Mouse (Mus musculus) heart, embryonic 13.5 days (tissue): ENCODE results near the gene Brd3. TPM values are rescaled to one million over a fixed set of nuclear protein-coding genes. Genes with fewer than 3 reads are reported as not detected.

ENCODE experiments used
- ATAC-seq: fragments of 200-750 bp; cut with Nextera tagmentation; 2 replicates; pipeline ENCODE4 v1.8.0; 2017; ENCODE audit warnings: moderate TSS enrichment; ENCODE audit not compliant: insufficient number of reproducible peaks, low FRiP score, low TSS enrichment; ENCODE audit errors: extremely low read depth
- H3K27ac ChIP-seq: fragments of 300-500 bp; sonication (generic); replicated peaks from 2 replicates; pipeline ENCODE4 v1.5.1; 2015; ENCODE audit warnings: moderate library complexity, mild to moderate bottlenecking, inconsistent platforms
- H3K27me3 ChIP-seq: fragments of 300-500 bp; sonication (generic); replicated peaks from 2 replicates; pipeline ENCODE4 v1.6.1; 2015; ENCODE audit warnings: mild to moderate bottlenecking, inconsistent platforms
- H3K36me3 ChIP-seq: fragments of 300-500 bp; sonication (generic); 2 replicates; pipeline ENCODE4 v1.6.1; 2015; ENCODE audit warnings: mild to moderate bottlenecking, inconsistent platforms
- H3K4me1 ChIP-seq: fragments of 300-500 bp; sonication (generic); 2 replicates; pipeline ENCODE4 v1.6.1; 2015; ENCODE audit warnings: inconsistent platforms
- H3K4me2 ChIP-seq: fragments of 300-500 bp; sonication (generic); 2 replicates; pipeline ENCODE4 v1.6.1; 2015; ENCODE audit warnings: inconsistent platforms, mild to moderate bottlenecking, moderate library complexity
- H3K4me3 ChIP-seq: fragments of 300-500 bp; sonication (generic); 2 replicates; pipeline ENCODE4 v1.5.1; 2015; ENCODE audit warnings: moderate library complexity, mild to moderate bottlenecking, inconsistent platforms
- H3K9ac ChIP-seq: fragments of 300-500 bp; sonication (generic); 2 replicates; pipeline ENCODE4 v1.6.1; 2015; ENCODE audit warnings: inconsistent platforms, mild to moderate bottlenecking, moderate library complexity
- H3K9me3 ChIP-seq: fragments of 300-500 bp; sonication (generic); 2 replicates; pipeline ENCODE4 v1.6.1; 2016; ENCODE audit warnings: inconsistent platforms
- WGBS: fragments of 180-500 bp; shearing (Covaris S2); methylation state at CpG from one replicate; pipeline ENCODE4 v1.1.7; 2015; ENCODE audit warnings: mixed read lengths; 5-methylcytosine and 5-hydroxymethylcytosine counted together
- polyA plus RNA-seq: library from polyadenylated mRNA; unstranded; fragments of >200 nt; fragmentation: Nextera tagmentation; extraction: Ambion mirVana; gene quantifications from 2 replicates; pipeline ENCODE4 v1.2.1, GENCODE M21; 2015

Brd3 gene
- polyA plus RNA-seq, 1 experiment from 2014 or later = 68.7 TPM

DNA sequence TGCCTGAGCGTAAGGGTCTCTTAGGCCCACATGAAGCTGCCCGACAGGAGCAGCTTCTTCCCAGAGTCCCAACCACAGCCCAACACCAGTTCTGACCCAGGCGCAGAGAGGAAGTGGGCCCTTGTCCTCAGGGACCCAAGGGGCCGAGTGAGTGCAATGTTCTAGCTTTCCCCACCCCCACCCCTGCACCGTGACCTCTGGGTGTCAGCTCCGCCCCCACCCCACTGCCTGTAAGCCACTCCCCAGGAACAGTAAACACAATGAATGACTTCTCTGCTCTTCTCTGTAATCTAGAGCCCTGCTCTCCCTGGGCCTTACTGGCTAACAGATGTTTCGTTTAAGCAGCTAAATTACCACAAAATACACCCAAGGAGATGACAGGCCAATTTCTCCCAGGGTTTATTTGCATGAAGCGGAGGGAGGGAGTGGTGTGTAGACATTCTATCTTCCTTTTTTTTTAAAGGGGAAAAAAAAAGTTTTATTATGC, 95.7 kb downstream of the Brd3 start:
- Histone ChIP-seq H3K9me3 (no peaks in the 10 kb centered on the region), H3K27ac (peak overlapping the region; percentile 43), H3K27me3 (no peaks in the 10 kb centered on the region), H3K4me1 (peaks cover 71% of the 10 kb centered on the region), H3K36me3 (no peaks in the 10 kb centered on the region), H3K9ac (0 out of 2 replicates have a peak overlapping the region, but pooled peaks have one; percentile 28), H3K4me2 (no peak overlapping the region), H3K4me3 (no peak overlapping the region)
- WGBS = 31% methylated on average over 8 of the region's 8 CpGs
- 0 out of 2 replicates have a peak, but pooled peaks have one; percentile 34 for ATAC-seq

DNA sequence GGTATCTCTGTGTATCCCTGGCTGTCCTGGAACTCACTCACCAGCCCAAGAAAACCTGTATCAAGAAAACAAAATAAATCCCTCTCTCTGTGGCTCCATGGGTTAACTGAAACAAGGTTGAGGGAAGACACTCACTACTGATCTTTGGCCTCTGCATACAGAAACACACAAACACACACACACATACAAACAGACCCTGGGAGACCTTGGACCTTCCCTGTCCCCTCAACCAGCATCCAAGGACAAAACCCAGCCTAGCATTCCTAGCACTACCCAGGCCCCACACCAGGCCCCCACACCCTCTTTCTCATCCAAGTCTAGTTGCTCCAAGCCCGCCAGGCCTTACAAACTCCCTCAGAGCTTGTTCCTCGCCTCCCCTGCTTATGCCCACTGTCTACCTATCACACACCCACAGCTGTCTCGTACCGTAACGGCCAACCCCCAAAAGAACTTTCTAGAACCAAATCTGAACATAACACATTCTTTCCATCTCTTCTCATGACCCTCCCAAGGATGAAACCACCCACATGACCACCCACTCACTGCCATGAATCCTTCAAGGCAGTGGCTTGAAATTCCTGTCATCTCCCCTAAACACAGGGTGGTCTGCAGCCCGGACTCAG, 96.8 kb downstream of the Brd3 start:
- H3K27ac ChIP-seq = no peak overlapping the region
- 67% methylated on average over 6 of the region's 6 CpGs for WGBS
- no peaks in the 10 kb centered on the region for H3K9me3 ChIP-seq
- H3K4me3 ChIP-seq = no peak overlapping the region
- no peak for ATAC-seq
- H3K9ac ChIP-seq = no peak overlapping the region
- H3K4me1 ChIP-seq = peaks cover 67% of the 10 kb centered on the region
- H3K4me2 ChIP-seq = no peak overlapping the region
- no peaks in the 10 kb centered on the region for H3K27me3 ChIP-seq
- no peaks in the 10 kb centered on the region for H3K36me3 ChIP-seq

DNA sequence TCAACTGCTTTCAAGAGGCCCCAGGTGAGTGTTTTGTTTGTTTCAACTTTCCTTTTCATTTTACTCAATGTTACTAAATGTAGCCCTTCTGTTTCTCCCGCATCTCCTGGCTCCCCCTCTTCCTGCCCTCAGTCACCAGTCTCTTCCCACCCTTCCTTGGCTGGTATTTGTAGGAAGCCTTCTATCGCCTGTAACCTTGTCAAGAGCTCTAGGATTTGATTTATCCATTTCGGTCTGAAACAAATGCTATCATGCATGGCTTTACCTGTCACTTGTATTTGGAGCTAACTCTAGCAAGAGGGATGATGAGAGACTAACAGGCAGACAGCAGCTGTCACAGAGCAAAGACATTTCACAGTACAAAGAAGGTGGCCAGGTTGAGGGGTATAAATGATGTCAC, 99.3 kb downstream of the Brd3 start:
- H3K4me3 ChIP-seq = no peak overlapping the region
- no peaks in the 10 kb centered on the region for H3K9me3 ChIP-seq
- H3K4me2 ChIP-seq = no peak overlapping the region
- H3K27me3 ChIP-seq = no peaks in the 10 kb centered on the region
- H3K27ac ChIP-seq = no peak overlapping the region
- ATAC-seq = no peak
- peaks cover 62% of the 10 kb centered on the region for H3K4me1 ChIP-seq
- no peak overlapping the region for H3K9ac ChIP-seq
- WGBS = 58% methylated on average over 3 of the region's 3 CpGs
- no peaks in the 10 kb centered on the region for H3K36me3 ChIP-seq

DNA sequence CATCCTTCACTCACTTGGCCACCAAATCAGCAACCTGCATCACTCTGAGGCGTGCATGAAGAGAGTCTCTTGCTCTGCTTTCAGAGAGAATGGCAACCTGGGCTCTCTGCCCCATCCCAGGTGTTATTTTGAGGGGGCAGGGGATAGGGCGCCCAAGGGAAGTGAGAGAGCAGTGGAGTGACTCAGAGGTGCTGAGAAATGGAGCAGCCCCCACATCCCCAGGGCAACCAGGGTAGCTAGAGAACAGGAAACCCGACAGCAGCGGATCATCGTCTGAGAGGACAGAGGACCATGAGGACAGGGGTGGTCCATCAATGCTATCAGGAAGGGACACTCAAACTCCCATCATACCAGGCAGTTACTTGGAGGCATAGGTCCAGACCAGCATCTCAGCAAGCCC, 100.5 kb downstream of the Brd3 start:
- peaks cover 51% of the 10 kb centered on the region for H3K4me1 ChIP-seq
- H3K4me3 ChIP-seq = no peak overlapping the region
- no peak overlapping the region for H3K27ac ChIP-seq
- no peaks in the 10 kb centered on the region for H3K9me3 ChIP-seq
- WGBS = 78% methylated on average over 5 of the region's 5 CpGs
- H3K4me2 ChIP-seq = no peak overlapping the region
- H3K27me3 ChIP-seq = no peaks in the 10 kb centered on the region
- no peak for ATAC-seq
- no peak overlapping the region for H3K9ac ChIP-seq
- no peaks in the 10 kb centered on the region for H3K36me3 ChIP-seq

DNA sequence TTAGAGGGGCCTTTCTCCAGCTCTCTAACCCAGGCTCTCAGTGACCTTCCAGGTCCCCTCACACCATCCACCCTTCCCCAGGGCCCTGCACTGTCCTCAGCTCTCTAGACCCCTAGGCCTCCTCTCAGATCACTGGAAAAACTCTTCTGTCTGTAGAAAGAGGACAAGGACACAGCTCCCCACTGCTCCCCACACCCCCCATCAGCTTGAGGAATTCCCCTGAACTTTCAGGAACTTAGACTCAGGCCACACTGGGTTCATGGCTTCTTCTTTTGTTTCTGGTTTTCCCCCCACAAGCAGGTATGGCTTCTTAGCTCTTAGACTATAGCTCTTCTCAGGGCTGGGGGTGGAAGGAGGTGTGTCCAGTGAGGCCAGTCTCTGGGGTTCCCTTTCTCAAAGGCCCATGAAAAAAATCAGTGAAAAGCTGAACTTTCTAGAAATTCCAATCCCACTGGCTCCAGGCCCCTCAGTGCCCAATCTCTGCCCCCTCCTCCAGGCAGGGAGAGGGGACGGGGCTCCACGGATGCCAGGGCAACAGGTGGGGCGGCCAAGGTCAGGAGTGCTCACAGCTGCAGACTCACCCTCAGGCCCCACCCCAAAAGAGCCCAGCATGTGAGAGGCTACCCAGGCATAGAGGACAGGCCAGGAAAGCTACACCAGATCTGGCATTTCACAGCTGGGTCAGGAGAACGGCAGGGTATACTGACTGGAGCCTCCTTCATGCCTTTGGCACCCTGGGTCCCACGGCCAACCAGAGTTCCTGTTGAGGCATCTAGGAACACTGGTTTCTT, 102.2 kb downstream of the Brd3 start:
- peaks cover 38% of the 10 kb centered on the region for H3K4me1 ChIP-seq
- peak overlapping the region; percentile 28; the same call in 1 of the 2 replicates for H3K9ac ChIP-seq
- no peaks in the 10 kb centered on the region for H3K9me3 ChIP-seq
- H3K4me3 ChIP-seq = no peak overlapping the region
- no peak overlapping the region for H3K4me2 ChIP-seq
- 63% methylated on average over 5 of the region's 5 CpGs for WGBS
- no peaks in the 10 kb centered on the region for H3K36me3 ChIP-seq
- H3K27me3 ChIP-seq = no peaks in the 10 kb centered on the region
- H3K27ac ChIP-seq = no peak overlapping the region
- no peak for ATAC-seq

DNA sequence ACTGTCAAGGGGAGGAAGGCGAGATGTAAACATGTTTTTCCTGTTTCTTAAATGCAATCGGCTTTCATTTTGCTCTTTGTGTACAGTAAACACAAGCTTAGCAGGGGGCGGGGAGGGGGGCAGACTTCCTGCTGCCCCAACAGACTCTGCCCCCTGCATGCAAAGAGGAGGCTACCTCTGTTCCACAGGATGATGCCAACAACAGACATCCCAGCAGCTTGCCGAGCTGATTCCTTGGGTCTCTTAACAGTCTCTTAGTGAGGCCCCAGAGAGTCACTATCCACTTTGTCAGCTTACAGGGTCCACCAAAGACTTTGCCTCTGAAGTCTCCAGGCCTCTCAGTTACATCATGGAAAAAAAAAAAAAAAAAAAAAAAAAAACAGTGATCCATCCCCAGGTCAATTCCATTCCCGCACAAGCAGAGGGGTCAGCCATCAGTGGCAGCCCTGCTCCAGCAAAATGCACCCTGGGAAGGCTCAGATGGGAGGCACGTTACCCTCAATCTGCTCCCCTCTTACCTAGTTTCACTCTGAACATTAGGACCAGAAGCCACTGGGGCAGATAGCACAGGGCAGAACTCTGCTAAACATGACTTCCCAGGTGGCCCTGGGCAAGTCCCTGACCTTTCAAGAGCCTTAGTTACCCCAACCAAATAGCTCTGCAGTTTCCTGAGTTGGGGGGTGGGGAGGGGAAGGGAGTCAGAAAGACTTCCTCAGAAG, 102.9 kb downstream of the Brd3 start:
- Histone ChIP-seq H3K27ac (no peak overlapping the region), H3K4me2 (no peak overlapping the region), H3K4me3 (no peak overlapping the region), H3K9ac (peak overlapping the region; percentile 28; the same call in 1 of the 2 replicates), H3K36me3 (peaks cover 4% of the 10 kb centered on the region; the same call in 1 of the 2 replicates), H3K27me3 (no peaks in the 10 kb centered on the region), H3K4me1 (peaks cover 38% of the 10 kb centered on the region), H3K9me3 (no peaks in the 10 kb centered on the region)
- ATAC-seq = no peak
- 51% methylated on average over 6 of the region's 6 CpGs for WGBS

DNA sequence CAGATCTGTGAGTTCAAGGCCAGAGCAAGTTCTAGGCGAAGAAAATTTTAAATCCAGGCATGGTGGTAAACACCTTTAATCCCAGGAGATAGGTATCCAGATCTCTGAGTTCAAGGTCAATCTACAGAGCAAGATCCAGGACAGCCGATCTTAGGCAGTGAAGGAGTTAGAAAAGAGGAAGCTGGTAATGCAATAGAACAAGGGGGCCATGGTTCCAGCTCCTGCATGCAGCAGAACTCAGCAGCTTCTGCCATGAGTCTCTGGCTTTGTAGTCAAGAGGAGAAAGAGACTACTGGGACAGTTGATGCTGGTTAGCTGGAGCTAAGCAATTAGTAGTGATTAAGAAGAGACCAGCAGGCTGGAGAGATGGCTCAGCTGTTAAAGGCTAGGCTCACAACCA, 105.9 kb downstream of the Brd3 start:
- no peaks in the 10 kb centered on the region for H3K9me3 ChIP-seq
- peaks cover 6% of the 10 kb centered on the region; the same call in 1 of the 2 replicates for H3K27me3 ChIP-seq
- H3K4me3 ChIP-seq = no peak overlapping the region
- ATAC-seq = no peak
- 77% methylated on average over 2 of the region's 2 CpGs for WGBS
- H3K4me2 ChIP-seq = no peak overlapping the region
- peaks cover 31% of the 10 kb centered on the region for H3K4me1 ChIP-seq
- H3K27ac ChIP-seq = no peak overlapping the region
- peaks cover 10% of the 10 kb centered on the region; the same call in 1 of the 2 replicates for H3K36me3 ChIP-seq
- no peak overlapping the region for H3K9ac ChIP-seq

DNA sequence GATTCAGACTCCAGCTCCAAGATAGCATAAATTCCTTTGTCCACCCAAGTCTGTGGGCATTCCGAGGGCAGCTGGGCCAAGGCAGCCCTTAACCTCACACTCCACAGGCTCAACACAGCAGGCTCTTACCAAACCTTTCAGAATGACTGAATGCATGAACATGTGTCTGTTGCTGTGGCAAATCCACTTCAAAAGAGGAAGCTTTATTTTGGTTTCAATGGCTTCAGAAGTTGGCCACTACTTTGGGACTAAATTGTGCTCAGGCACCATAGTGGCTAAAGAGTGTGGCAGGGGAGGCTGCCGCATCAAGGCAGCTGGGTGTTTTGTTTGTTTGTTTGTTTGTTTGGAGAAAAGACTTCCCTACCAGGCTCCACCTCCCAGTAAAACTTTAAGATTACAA, 107.4 kb downstream of the Brd3 start:
- H3K4me1 ChIP-seq = peaks cover 31% of the 10 kb centered on the region
- H3K36me3 ChIP-seq = peaks cover 10% of the 10 kb centered on the region; the same call in 1 of the 2 replicates
- 85% methylated on average over 2 of the region's 2 CpGs for WGBS
- no peak overlapping the region for H3K9ac ChIP-seq
- H3K27ac ChIP-seq = no peak overlapping the region
- ATAC-seq = no peak
- H3K9me3 ChIP-seq = no peaks in the 10 kb centered on the region
- no peak overlapping the region for H3K4me2 ChIP-seq
- peaks cover 20% of the 10 kb centered on the region; the same call in 1 of the 2 replicates for H3K27me3 ChIP-seq
- no peak overlapping the region for H3K4me3 ChIP-seq

DNA sequence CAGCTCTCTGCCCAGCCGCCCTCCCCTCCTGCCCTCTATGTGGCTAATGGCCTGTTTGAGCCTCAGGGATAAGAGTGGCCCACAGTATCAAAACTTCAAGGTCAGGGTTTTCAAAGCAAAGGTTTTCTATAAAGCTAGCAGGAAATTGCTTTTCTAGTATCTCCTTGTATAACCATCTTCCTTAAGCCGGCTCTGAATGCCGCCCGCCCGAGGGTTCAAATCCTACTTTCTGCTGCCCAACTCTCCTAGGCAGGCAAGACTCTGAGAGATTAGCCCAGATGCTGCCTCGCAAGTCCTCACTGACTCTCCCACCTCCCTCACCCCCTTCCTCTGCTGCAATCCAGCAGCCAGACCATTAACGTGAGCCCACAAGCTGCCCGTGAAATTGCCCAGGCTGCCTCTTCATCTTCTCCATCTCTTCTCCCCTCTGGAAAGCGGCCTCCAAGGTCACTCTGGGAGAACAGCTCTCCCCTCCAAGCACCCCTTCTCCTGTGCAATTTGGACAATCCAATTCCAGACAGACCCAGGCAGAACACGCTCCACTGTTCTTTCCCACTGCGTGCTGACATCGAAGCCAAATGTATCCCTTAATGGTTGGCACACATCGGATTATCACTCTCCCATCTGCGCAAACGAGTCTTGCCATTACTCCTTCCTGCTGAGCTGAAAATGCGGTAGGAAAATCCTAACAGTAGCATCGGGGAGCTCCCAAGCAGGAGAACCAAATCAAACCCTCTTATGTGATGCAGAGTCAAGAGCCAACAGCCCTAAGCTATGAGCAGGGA, 110.6 kb downstream of the Brd3 start:
- no peak overlapping the region for H3K4me2 ChIP-seq
- no peak for ATAC-seq
- no peaks in the 10 kb centered on the region for H3K9me3 ChIP-seq
- no peak overlapping the region for H3K27ac ChIP-seq
- 59% methylated on average over 17 of the region's 17 CpGs for WGBS
- peaks cover 10% of the 10 kb centered on the region; the same call in 1 of the 2 replicates for H3K36me3 ChIP-seq
- H3K4me3 ChIP-seq = no peak overlapping the region
- peaks cover 37% of the 10 kb centered on the region; the same call in 1 of the 2 replicates for H3K27me3 ChIP-seq
- 0 out of 2 replicates have a peak overlapping the region, but pooled peaks have one; percentile 12 for H3K9ac ChIP-seq
- H3K4me1 ChIP-seq = peaks cover 43% of the 10 kb centered on the region
